Mouse (Mus musculus): ENCODE results near the gene Tbc1d14. TPM values are rescaled to one million over a fixed set of nuclear protein-coding genes. Genes with fewer than 3 reads are reported as not detected.

Tbc1d14 gene
- polyA plus RNA-seq, 1 experiment: 22.5 TPM

DNA sequence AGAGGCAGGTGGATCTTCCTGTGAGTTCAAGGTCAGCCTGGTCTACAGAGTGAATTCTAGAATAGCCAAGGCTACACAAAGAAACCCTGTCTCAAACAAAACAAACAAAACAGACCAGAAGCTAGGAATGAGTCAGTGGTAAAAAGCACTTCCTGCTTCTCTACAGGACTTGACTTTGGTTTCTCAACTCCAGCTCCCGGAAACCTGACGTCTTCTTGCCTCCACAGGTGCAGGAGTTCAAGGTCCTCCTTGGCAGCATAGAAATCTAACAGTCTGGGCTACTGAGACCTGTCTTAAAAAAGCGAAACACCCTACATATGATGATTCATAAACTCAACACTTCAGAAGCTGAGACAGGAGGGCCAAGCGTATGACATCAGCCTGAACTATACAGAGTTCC is 39.2 kb downstream of the Tbc1d14 start:
- no peak for DNase-seq (ENCODE audit: low spot score)

DNA sequence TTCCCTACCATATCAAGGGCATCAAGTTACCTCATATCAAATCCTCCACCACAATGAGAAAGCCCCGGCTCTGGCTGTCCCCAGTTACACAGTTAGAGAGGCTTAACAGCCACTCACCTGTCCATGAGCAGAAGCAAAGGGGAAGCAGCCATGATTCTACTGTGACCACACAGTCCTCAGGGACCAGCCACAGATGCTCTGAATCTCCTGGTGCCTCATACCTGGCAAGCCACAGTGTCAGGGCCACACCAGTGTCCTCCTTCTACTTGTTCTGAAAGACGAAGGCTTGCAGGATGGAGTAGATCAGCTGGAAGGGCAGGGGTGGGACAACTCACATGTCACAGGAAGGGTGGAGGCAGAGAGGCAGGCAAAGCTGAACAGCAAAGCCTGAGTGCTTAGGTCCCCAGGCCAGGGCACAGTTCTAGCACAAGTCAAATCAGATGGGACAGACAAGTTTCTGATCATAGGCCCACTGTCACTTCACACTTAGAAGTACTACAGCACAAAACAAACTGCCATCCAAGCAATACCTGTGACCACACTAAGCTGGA is 39.9 kb downstream of the Tbc1d14 start:
- DNase-seq (ENCODE audit: low spot score): no peak

DNA sequence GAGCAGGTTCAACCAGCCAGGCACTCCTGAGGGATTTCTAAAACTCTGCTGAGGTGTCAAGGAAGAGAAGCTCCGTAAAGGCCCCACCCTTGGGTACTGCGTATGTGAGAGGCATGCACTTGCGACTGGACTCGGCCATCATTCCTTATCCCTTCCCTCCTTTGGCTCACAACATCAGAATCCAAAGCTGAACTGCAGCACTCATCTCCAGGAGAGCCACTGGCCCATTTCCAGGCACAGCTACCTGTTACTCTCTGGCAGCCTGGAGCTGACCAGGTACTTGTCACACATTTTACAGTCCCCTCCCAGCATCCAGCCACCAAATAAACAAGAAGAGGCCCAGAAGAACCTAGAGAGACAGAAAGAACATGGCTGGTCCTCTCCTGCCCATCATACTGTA is 40.7 kb downstream of the Tbc1d14 start:
- no peak for DNase-seq (ENCODE audit: low spot score)

DNA sequence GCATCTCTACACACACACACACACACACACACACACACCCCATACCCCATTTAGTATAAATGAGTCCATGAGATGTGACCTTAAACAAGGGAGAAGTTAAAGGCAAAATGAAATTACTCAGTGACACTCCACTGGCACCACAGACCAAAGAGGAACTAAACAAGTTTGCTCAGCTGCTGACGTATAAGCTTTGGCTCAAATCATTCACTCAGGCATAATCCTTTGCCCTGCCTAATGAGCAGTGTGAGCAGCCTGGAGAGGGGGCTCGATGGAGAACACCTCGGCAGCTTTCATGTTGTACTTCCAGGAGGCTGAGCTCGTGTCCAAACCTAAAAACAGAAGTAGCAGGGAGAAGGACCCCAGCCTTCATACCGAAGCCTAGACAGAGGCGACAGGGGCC is 43.8 kb downstream of the Tbc1d14 start:
- no peak for DNase-seq (ENCODE audit: low spot score)

DNA sequence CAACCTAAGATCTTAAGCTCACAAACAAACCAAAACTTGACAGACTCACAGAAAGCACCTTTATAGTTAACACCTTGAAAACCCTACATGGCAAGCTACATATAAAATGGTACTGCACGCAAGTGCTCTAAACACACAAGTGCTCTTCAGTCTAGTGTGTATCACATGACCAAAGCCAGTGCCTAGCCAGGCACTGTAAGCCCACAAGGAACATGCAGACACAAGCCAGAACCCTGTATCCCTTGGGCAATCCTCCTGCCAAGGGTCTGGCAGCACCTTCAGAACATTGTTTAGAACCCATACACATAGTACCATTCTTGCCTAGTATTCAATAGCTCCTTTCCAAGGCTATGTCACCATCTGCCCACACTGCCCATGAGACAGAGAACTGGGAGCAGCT is 48.3 kb downstream of the Tbc1d14 start:
- no peak for DNase-seq (ENCODE audit: low spot score)

DNA sequence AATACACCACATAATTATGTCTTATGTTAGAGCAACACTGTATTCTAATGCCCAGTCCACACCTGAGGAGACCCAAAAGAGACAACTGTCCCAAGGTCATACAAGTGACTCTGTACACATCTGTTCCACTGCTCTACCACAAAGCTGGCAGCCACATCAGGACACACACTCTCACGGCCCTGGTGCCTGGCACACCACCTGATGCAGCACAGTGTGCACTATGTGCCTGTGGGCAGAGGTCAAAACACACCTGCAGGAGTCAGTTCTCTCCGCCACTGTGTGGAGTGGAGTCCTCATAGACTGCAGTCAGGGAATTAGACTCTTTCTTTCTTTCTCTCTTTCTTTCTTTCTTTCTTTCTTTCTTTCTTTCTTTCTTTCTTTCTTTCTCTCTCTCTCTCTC is 52.1 kb downstream of the Tbc1d14 start:
- DNase-seq (ENCODE audit: low spot score): no peak

DNA sequence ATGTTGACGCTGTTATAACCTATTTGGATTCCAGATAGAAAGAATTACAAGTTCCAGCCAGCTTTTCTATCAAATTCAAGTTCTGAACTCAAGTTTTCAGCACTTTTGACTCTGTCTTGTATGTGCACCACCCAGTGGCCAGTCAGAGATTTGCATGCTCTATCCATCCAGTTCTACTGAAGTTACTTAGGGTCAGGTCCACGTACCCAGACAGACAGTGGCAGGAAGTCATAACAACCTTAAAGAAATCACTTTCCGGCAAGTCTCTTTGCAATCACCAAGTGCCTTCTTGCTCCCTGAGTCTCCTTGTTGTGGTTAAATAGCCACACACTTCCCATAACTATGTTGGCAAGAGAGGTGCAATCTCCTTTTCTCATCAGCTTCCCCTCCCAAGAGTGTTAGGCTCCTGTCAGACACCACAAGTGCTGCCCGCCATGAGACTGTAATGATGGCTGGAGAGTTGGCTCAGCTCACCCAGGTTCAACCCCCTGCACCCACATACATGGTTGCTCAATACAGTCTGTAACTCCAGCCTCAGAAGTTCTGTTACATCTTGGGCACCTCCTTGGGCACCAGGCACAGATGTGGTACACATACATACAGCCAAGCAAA is 54.4 kb downstream of the Tbc1d14 start:
- no peak for DNase-seq (ENCODE audit: low spot score)

DNA sequence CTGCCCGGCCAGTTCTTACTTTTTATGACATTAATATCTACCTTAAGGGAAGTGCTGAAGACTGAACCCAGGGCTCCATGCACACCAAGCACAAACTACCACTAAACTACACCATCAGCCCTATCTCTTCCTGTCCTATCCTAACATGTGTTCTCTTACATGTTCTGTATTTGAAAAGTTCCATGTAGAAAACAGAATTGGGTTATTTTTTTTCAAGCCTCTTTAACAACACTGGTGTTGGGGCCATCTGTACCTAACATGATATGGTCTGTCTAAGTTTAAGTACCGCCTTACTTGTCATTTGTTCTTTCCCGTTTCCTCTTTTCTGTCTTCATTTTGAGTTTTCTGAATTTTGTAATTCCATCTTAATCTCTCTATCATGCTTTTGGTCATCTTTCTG is 56.7 kb downstream of the Tbc1d14 start:
- no peak for DNase-seq (ENCODE audit: low spot score)

DNA sequence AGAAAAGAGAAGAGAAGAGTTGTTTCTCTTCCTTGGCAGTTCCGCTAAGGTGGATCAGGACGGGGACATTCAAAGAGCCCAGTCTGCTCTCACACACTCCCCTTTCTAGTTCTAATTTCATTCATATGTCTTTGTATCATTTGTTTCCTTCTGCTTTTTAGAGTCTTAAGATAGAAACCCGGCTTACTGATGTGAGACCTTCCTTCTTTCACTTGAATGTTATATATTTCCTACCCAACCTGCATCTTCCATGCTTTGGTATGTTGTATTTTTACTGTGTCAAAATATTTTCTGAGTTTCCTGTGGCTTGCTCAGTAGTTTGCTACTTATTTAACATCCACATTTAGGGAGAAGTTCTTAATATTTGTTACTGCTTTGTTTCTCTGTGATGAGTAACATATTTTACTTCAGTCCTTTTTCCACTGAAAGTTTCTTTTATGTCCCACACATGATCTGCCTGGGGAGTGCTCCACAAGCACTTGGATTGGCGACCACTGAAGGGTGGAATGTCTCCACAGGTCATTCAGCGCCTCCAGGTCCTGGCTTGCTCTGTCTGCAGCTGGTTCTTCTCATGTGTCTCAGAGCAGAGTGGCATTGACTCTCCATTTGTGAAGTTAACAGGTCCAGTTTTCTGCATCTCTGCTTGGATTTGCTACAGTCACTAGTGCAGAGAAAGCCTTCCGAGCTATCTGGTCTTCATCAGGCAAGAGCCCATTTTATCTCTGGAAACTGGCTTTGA is 57.5 kb downstream of the Tbc1d14 start:
- no peak for DNase-seq (ENCODE audit: low spot score)

DNA sequence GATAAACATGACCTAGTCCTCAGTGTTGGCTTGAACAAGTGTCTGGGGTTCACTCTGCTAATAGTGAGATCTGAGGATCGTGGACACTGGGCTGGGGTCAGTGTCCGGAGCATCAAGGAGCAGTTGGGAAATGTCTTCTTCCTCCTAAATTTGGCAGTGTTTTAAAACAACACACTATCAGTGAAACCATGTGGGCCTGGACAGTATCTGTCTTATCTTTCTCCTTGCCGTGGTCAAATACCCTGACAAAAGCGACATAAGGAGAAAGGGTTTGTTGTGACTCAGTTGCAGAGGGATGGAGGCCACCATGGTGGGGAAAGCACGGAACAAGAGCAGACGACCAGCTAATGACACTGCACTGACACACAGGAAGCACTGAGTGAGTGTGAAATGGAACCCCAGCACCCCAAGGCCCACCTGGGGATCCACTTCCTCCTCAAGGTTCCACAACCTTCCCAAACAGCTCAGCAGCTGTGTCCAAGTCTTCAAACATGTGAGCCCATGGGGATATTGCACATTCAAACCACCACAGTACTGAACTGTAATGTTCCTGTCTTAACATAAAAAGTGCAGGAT is 58.5 kb downstream of the Tbc1d14 start:
- DNase-seq (ENCODE audit: low spot score): no peak

DNA sequence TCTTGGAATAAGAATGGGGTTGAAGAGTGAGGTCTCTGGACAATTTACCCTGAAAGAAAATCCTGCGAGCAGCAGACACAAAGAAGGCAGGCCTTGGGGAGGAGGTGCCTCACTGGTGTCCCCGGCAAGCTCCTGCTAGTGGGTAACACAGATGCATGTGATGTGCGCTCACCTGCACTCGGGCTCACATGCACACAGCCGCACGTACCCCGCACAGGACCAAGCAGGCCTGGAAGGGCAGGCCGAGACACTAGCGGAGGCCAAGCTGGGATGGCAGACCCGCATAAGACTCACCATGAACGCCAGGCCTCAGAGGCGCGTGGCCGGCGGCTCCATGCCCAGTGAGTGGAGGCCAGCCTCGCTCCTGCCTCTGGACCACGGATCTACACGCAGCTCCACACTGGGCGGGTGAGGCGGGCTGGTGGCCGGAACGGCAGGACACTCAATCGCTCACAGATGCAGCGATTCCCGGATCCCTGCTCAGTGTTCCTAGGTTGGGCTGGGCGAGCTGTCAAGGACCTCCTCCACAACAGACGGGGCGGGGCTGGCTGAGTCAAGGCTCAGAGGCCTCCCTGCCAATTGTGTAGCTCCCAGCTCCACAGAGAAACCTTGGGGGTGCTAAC is 62.8 kb downstream of the Tbc1d14 start:
- DNase-seq (ENCODE audit: low spot score): peak; percentile 83

DNA sequence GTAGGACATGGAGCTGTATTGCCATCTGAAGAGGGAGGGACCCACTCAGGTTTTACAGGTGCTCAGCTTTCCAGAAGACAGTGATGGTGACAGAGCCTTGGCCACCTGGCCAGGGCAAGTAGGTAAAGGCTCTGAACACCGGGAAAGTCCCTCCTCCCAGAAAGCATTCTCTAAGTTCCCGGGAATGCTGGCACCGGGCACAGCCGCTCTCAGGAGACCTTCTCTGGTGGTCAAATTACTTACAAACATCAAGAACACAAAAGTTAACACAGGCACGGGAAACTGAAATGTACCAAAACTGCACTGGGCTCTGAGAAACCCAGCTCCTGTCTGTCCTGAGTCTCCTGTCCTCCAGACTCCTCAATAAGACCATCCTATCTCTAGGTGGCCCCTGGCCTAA is 63.4 kb downstream of the Tbc1d14 start:
- DNase-seq (ENCODE audit: low spot score): no peak

DNA sequence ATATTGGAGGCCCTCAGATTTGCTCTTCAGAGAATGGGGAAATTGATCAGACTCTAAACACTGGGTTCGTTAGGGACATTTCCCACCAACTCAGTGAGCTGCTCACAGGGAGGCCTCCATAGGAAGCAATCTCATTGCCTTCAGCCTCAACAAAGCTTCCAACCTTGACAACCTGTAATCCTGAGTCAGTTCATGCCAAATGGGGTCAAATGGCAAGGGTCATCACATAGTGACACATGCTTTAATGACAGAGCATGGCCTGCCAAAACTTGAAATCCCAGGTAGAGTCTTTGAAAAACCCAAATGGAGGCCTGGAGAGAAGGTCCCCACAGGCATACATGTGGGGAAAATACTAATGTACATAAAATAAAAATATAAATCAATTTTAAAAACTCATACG is 66.2 kb downstream of the Tbc1d14 start:
- DNase-seq (ENCODE audit: low spot score): no peak

DNA sequence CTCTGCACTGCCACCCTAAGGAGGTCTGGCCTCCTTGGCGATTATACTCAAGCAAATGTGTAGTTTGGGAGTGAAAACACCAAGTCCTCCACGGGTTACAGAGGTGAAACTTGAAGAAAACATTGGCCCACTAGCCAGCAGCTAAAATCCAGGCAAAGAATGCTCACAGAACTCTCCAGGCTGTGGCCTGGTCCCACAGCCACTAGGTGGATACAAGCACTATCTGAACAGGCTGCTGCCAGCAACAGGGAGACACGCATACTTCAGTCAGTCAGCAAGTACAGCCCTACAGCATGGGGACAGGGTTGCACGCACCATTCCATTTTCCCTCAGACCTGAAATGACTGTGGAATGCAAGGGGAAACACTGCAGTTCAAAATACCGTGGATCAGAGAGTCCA is 66.8 kb downstream of the Tbc1d14 start:
- DNase-seq (ENCODE audit: low spot score): no peak

DNA sequence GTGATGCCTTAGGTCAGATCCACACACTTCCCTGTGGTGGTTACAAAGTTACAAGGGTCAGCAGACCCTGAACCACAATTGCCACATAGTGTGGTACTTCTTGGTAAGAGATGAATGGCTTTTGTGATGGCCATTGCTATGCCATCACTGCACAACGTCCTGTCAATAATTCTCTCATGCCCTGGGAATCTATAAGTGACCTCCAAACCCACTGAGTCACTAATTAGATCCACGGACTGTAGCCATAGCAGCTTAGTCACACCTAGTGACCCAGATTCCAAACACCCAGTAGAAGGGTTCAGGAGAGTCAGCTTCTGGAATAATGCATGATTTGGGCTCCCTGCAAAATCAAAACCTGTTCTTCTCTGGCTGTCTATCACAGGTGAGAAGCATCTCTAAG is 67.9 kb downstream of the Tbc1d14 start:
- no peak for DNase-seq (ENCODE audit: low spot score)

DNA sequence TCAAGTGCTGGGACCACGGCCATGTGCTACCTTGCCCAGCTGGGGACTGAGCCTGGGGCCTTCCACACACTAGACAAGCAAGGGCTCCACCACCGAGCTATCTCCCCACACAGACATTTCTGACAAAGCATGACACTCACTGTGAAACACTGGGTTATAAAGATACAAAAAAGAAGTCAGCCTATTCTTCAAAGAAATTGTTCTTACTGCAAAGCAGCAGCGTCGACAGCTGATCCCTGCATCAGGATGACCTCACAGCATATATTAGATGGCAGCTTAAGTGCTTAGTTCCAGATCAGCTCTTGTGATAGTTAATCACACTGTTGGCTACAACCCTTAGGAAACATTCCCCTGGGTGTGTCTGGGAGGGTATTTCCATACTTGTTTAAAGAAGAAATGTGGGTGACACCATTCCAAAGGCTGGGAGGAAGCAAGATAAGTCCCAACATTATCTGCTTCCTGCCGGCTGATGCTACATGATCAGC is 69.8 kb downstream of the Tbc1d14 start:
- DNase-seq (ENCODE audit: low spot score): no peak

DNA sequence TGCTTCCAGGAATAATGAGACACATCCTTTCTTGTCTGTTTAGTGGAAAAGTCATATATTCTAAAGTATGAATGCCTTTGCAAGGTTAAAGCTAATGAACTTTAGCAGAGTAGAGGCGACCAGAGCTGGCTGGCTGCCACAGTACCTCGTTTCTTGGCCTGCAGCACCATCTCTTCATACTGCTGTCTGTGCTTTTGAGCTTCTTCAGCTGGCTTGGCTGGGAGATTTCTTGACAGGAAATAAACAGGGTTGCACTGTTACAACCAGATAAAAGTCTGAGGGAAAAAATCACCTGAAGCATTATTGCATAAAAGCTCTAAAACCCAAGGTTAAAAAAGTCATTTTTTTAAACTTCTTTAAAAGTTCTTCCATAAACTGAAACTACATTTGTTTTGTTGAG is 70.3 kb downstream of the Tbc1d14 start:
- DNase-seq (ENCODE audit: low spot score): no peak

DNA sequence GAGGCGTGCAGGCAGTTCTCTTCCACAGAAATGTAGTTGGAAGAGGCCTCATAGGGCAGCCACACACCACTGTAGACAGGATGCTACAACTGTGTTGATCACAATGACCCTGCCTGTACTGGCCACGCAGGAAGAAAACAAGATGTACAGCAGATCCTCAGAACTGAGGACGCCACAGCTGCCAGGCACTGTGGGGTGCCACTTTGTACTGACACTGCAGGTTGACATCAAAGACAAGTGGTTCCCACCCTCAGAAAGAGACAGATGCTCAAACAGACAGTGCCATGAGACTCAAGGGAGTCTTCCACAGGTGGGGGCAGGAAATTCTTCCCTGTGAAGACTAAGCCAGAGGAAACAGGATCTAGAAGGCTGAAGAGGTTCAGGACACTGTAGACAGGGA is 73.3 kb downstream of the Tbc1d14 start:
- DNase-seq (ENCODE audit: low spot score): no peak

DNA sequence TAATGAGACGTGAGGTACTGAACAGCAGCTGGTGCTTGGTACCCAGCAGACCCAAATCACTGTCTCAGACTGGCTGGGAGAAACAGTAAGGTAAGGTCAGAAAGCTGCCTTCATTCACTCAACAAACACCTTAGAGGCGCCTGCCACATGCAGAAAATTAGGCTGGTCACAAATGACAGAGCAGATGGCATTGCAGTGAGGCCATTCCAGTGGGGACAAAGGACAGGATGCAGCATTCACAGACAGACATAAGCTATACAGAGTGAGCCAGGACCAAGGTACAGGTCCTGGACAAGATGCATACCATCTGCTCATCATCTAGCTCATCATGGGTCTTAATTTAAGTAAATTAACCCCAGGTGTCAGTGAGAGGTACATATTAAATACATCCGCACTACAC is 75.5 kb downstream of the Tbc1d14 start:
- DNase-seq (ENCODE audit: low spot score): no peak

DNA sequence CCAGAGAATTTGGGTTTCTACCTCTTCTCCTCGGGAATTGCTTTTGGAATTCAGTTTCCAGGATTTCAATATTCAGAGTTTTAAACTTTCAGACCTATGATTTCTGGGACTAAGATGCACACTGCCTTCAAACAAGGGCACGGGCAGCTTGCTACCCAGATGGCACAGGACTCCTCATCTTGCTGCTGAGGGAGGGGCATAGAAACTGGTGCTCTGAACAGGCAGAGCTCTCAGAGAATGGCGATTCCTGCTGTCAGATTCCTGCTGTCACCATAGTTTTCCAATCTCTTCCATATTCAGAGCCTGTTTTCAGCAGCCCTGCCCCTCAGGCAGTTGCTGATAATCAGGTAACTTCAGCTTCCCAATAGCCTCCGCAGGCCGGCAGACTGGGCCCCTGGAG is 77.5 kb downstream of the Tbc1d14 start:
- DNase-seq (ENCODE audit: low spot score): no peak

DNA sequence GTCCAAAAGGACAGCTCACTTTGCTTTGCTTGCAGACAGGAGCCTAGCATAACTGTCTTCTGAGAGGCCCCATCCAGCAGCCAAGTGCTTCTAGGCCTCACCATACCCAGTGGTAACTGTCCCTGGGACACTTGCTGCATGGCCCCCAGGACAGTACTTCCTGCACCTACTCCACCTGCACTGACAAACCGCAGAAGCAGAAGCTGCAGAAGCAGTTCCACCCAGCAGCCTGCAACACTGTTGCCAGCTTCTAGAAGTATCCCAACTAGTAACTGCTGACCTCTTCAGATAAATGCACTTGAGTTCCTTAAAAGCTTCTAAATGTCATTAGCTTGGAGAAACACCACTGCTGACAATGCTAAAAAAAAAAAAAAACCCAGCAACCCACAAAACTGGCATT is 78.0 kb downstream of the Tbc1d14 start:
- no peak for DNase-seq (ENCODE audit: low spot score)

DNA sequence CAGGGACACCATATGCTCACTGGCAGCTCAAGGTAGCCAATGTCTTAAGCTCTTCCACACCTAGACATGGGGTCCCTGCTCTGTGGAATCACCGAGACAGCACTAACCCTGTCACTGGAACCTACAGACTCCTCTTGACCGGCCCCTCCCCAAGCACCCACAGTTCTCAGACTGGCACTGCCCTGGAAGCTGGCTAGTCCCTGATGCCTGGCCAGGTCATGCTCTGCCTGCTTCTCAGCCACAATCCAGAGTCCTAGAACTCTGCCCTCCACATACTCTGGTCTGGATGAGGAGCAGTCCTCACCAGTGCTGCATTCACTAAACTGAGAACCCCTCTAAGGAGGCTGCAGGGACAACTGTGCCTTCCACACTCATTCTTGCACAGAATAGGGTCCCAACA is 82.1 kb downstream of the Tbc1d14 start:
- no peak for DNase-seq (ENCODE audit: low spot score)

DNA sequence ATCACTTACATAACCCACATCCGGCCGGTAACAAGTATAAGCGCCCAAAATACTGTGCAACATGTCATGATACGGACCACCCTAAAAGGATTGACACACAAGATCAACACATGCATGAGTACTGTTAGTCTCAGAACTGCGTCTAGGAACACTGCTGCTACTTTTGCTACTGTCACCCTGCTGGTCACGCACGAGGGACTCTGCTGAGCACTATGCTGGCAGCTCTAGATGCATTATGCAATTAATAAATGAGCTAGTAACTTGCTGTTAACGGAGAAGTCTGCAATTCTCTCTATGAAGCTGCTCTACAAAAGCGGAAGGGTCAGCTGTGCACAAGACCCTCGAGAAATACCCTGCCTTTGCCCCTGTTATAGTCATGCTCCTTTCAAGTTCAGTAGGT is 84.7 kb downstream of the Tbc1d14 start:
- DNase-seq (ENCODE audit: low spot score): no peak

Measured in urinary bladder, adult 2 months (tissue).